Mouse (Mus musculus): ENCODE data around the gene Bsnd.

- TF ChIP-seq MAFK (IDR thresholded peaks at IDR 0.05; ENCODE audit: insufficient read depth, low read depth, low read length) (no peak), ZC3H11A (IDR thresholded peaks at IDR 0.05; ENCODE audit: borderline replicate concordance, low read depth, low read length) (no peak), CHD2 (IDR thresholded peaks at IDR 0.05; ENCODE audit: low read depth, low read length) (no peak)
Observed at GRCm38 (mm10) chr4:106462524-106462923, 29.6 kb downstream of the Bsnd start.

Data from ES-E14 (cell line).